Mouse (Mus musculus) brain, embryonic 14.5 days (tissue): ENCODE results near the gene Foxe3. TPM values are rescaled to one million over a fixed set of nuclear protein-coding genes. Genes with fewer than 3 reads are reported as not detected.

ENCODE experiments used
- DNase-seq: peaks from one replicate; pipeline ENCODE4 v3.0.0-alpha.2; 2011; ENCODE audit warnings: low read depth
- CTCF ChIP-seq: fragments of 200-500 bp; IDR thresholded peaks from 2 replicates; pipeline ENCODE4 v1.5.1; 2012; ENCODE audit warnings: inconsistent platforms, mild to moderate bottlenecking, moderate library complexity, borderline replicate concordance; ENCODE audit not compliant: insufficient read depth, insufficient read length; ENCODE audit errors: extremely low read depth
- POLR2A ChIP-seq: fragments of 200-500 bp; IDR thresholded peaks from 2 replicates; pipeline ENCODE4 v1.6.1; 2012; ENCODE audit warnings: mild to moderate bottlenecking, inconsistent platforms, borderline replicate concordance; ENCODE audit not compliant: poor library complexity, insufficient read depth, insufficient read length, severe bottlenecking; ENCODE audit errors: extremely low read depth
- polyA plus RNA-seq: library from polyadenylated mRNA; depleted of rRNA; stranded (reverse); fragments of >200 nt; gene quantifications from 2 replicates; pipeline ENCODE4 v1.2.3, GENCODE M21; 2012; rRNA removed

Gene Foxe3
- polyA plus RNA-seq, 1 experiment, result 0.10 TPM

GRCm38 (mm10) chr4:114901643-114902351 lies 24.0 kb downstream of the Foxe3 start:
- no peak for TF ChIP-seq POLR2A
- TF ChIP-seq CTCF, result no peak
- DNase-seq, result peak; percentile 39

- TF ChIP-seq CTCF, result no peak
- no peak for TF ChIP-seq POLR2A
- DNase-seq, result peak; percentile 35
These were observed 24.8 kb downstream of the Foxe3 start for GRCm38 (mm10) chr4:114900866-114901642.

- DNase-seq, result no peak
- TF ChIP-seq CTCF, result no peak
- TF ChIP-seq POLR2A, result no peak
These were observed 25.9 kb downstream of the Foxe3 start for GRCm38 (mm10) chr4:114899885-114900284.

GRCm38 (mm10) chr4:114897853-114898252 lies 28.0 kb downstream of the Foxe3 start:
- DNase-seq, result no peak
- peak; percentile 22; the same call in 1 of the 2 replicates for TF ChIP-seq CTCF
- no peak for TF ChIP-seq POLR2A

GRCm38 (mm10) chr4:114882232-114882631 lies 43.6 kb downstream of the Foxe3 start:
- no peak for TF ChIP-seq POLR2A
- TF ChIP-seq CTCF, result no peak
- DNase-seq, result no peak

GRCm38 (mm10) chr4:114876441-114876972 lies 49.3 kb downstream of the Foxe3 start:
- peak; percentile 25 for DNase-seq
- no peak for TF ChIP-seq POLR2A
- TF ChIP-seq CTCF, result no peak

Other genes starting within 250 kb of the Foxe3 start
- gene Gm12830, start 104.3 kb downstream of the Foxe3 start, polyA plus RNA-seq, result not detected in 2 replicates
- gene Foxd2, start 17.1 kb downstream of the Foxe3 start, polyA plus RNA-seq, result 0.93 and 1.1 TPM in 2 replicates
- 64.5 and 71.7 TPM in 2 replicates for gene Cmpk1, start 61.2 kb upstream of the Foxe3 start, polyA plus RNA-seq
- 6.4 and 9.9 TPM in 2 replicates for gene Stil, start 74.1 kb upstream of the Foxe3 start, polyA plus RNA-seq
- gene Tal1, start 130.4 kb upstream of the Foxe3 start, polyA plus RNA-seq, result 20.7 and 29.7 TPM in 2 replicates
- 3.4 and 3.9 TPM in 2 replicates for gene Pdzk1ip1, start 162.7 kb upstream of the Foxe3 start, polyA plus RNA-seq
- gene Cyp4x1, start 208.3 kb upstream of the Foxe3 start, polyA plus RNA-seq, result 4.7 and 7.4 TPM in 2 replicates